Mouse (Mus musculus) heart, adult 9 months (tissue): Measurements from ENCODE around the gene Tubb1.

Source experiments
- DNase-seq, 2 experiments: peaks; one replicate each; pipeline ENCODE4 v3.0.0; 2022; ENCODE audit warnings: low spot score in 2 of 2

Tubb1 gene

DNA sequence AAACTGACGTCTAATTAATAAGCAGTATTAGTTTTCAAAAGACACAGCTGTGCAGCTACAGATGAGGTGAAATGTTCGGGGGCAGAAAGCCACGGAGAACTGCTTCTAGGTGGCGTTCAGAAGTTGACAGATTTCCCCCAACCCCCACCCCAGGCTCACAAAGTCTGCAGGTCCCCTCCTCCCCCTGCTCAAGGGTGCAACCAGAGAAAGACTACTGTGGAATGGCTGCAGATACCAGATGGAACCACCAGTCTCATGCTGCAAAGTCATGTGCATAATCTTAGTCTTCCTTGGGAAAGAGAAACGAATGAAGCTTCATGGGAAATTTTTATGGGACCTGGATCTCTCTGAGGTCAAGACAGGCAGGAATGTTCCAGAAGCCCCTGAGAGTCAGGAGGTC, 51.8 kb downstream of the Tubb1 start:
- no peak for DNase-seq

DNA sequence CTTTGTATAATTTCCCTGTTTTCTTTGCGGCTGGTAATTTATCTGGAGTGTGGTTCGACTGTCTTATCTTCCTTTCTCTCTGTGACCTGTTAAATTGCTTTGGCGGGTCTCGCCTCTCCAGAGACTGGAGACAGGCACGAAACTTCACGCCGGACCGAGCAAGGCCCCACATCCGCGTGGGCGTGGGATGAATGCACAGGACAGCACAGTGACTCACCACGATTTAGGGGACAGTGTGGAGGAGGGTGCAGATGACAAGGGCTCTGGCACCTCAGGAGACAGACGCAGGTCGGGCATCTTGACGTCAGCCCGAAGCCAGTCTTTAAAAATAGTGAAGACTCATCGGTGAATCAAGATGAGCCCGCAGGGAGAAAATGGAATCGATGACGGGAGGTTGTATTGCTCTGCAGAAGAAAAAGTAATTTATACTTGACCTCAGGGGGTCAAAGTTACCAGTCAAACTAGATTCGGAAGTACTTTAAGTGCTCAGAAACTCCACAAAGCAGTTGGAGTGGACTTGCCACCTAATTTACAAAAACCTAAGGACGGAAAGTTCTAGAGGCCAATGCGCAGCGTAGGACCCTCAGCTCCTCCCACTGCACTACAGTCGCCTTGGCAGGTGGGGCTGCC, 52.5 kb downstream of the Tubb1 start:
- no peak for DNase-seq
